Mouse (Mus musculus): ENCODE data around the gene Itgb4.
"Not testable (repeated sequence)": the region's sequence is repeated elsewhere in the genome, so short reads cannot be mapped to it uniquely, and the experiment has no call there.

Itgb4 gene

DNA sequence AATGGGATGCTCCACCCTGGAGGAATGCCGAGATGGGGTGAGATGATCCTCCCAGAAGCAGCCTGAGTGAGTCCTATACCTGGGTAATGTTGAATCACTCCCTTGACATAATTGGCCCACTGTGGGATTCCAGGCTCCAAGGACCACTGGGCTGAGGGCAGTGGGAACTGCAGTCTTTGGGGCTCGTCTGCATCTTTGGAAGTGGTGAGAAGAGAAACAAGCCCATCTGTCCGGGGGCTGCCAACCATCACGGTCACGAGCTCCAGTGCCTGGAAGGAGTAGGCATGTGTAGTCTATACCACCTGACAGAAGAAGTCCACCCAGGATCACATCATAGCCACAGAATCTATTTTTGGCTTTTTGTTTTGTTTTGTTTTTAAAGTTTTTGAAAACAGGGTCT is 36.4 kb downstream of the Itgb4 start:
- no peak for DNase-seq

DNA sequence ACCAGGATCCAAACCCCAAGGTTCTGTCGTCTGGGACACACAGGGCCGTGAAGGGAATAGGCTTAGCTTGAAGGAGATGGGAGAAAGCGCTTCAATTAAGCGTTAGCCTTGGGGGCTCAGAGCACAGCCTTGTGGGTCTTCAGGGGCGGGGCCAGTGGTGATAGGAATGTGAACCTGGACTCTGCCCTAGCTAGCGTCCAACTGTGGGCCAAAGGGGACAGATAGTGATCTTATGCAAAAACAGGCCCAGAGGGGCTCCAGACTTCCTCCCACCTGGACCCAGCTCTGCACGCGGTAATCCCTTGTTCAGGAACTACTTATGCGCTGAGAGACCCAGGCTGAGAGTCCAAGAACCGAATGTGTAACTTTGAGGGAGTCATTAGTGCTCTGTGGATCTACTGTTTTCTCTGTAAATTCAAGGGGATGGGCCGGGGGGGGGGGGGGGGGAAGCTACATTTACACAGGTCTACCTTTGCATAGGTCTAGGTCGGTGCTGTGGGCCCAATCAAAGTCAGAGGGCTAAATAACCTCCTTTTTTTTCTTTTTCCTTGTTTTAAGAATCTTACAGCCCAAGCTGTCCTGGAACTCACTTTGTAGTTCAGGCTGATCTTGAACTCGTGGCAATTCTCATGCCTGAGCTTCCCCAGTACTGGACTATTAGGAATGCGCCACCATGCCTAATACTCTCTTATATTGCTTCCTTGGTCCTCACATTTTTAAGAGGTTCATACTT is 37.2 kb downstream of the Itgb4 start:
- no peak for DNase-seq

DNA sequence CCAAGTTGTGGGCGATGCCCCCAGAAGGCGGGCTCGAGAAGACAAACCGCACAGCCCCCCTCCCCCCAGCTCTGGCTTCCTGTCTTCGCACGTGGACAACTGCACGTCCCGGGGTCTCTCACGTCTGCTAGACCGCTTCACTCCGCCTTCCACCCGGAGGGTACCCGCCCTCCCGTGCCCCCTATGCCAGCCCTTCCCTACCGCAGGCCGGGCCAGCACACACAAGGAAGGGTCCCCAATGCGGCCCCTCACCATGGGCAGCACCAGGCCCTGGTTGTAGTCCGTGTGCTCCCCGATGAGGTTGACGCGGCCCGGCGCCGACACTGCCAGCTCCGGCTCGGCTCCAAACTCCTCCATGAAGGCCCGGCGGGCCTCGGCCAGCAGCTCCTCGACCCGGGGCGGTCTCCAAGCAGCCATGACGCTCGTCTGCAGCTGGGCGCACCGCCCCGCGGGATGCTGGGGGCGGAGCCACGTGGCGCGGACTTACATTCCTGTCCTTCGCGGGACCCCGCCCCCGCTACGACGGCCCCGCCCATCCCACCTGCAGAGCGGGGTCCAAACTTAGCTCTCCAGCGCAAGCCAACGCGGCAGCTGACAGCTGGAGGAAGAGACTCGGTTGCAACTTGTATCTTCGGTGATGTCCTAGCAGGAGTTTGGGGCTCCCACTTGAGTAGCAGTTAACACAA is 37.9 kb downstream of the Itgb4 start, which contains the start of gene Galk1:
TSS of gene Galk1 (minus strand) at position 458 of the 686 bp plus-strand sequence.
- peak; percentile 95 to 97 for DNase-seq

DNA sequence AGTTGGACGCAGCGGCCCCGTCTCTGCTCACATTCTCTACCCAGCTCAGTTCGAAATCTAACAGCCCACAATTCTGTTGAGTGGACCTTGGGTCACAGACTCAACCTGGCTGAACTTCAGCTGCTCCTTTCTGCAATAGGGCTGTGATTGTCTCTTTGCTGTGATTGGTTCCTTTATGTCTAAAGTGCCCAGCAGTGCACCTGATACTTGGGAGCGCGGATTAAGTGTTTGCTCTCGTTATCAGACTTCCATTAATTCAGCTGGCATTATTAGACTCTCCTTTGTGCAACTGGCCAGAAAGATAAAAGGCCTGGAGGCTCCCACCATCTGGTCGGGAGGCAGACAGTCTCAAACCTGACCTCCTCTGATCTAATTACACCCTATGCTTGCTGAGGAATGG is 40.3 kb downstream of the Itgb4 start:
- no peak for DNase-seq

DNA sequence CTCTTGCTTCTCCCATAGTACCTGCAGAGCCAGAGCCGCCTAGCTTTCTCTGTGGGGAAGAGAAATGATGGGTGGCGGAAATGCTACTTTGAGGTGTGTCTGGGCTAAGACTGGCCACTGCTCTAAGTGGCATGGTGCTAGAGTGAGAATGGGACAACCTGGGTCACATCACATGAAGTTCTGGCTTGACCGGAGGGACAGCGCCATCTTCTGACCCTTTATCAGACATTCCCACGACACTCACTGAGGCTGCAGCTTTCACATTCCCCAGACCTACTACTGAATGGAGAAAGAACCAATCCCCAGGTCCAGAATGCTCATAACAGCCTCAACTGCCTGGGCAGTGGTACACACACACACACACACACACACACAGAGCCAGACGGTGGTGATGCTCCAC is 43.6 kb downstream of the Itgb4 start:
- DNase-seq, result peak in 1 of 2 experiments; percentile 65

DNA sequence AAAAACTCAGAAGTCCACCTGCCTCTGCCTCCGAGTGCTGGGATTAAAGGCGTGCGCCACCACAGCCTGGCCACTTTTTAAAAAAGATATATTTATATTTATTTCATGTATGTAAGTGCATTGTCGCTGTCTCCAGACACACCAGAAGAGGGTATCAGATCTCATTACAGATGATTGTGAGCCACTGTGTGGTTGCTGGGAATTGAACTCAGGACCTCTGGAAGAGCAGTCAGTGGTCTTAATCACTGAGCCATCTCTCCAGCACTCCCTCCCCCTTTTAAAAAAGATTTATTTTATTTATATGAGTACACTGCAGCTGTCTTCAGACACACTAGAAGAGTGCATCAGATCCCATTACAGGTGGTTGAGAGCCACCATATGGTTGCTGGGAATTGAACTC is 44.4 kb downstream of the Itgb4 start:
- DNase-seq, result not testable (repeated sequence)

DNA sequence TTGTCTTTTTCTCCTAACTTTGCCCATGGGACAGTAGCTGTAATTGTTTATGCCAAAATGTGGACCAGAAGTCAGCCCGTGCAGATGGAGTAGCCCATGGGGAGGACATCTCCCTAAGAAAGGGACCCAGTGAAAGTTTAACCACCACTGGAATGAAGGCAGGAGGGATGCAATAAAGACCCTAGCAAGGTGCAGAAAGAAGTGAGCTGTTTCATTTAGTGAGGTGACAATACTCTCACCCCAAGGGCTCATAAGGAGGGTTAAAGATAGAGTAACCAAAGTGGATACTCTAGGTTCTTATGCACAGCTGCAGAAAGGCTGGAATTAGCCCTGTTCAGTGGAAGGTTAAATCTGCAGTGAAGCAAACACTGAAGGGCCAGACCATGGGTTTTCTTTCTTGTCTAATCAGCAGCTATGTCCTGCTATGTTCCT is 44.9 kb downstream of the Itgb4 start:
- no peak for DNase-seq

DNA sequence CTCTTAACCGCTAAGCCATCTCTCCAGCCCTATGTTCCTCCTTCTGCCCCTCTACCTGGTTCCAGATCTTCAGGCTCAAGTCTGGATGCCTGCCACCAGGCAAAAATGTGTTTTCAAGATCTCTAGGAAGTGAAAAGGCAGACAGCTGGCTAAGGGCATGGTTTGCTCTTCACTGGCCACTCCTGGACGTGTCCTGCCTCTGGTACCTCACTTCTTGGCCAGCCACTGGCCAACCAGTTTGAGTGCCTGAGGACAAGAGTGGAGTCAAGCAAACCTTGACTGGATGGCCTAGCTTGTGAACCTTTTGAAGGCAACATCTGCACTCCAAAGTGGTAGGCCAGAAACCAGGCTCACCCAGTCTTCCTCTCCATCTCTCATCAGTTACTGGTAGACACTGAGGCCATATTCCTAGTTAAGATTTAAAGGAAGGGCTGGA is 45.5 kb downstream of the Itgb4 start:
- DNase-seq, result no peak

DNA sequence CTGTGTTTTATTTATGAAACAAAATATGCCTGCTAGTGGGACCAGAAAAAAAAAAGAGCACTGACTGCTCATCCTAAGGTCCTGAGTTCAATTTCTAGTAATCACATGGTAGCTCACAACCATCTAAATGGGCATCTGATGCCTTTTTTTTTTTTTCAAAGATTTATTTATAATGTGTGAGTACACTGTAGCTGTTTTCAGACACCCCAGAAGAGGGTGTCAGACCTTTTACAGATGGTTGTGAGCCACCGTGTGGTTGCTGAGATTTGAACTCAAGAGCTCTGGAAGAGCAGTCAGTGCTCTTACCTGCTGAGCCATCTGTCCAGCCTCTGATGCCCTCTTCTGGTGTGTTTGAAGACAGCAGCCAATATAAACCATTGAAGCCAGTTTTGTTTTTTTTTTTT is 46.0 kb downstream of the Itgb4 start:
- no peak for DNase-seq

DNA sequence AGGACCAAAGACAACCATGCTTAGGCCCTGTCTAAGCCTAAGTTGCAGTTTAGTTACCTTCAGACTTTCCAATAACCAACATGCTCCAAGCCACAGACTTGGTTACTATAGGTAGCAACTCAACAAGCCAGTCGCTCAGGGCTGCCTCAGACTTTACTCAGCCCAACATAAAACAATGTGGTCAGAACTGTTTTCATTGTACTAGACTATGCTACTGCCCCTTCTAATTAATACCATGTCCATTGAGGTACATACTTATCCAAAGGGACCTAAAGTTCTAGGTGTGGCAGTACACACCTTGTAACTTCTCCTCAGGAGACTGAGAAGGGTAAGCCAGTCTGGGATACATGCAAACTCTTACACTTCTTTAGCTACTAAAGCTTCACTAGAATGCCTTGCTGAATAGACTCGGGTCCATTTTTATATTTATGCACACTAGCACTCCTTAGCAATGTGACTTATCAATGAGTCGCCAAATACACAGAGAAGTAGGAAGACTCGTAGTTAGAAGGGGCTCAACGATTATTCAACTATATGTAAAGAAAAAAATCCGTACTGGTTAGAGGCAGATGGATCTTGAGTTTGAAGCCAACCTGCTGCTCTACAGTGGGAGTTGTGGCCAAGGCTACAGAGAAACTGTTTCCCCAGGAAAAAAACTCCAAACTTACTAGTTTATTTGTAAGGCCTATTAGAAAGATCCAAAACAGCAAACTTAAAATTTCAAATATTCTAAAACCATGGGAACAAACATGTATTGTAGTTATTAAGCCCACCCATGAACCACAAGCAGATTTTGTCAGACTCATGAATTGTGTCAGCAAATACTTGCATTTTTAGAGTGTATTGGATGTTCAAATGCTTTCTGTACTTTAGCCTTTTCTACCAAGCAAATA is 47.1 kb downstream of the Itgb4 start:
- DNase-seq, result no peak

DNA sequence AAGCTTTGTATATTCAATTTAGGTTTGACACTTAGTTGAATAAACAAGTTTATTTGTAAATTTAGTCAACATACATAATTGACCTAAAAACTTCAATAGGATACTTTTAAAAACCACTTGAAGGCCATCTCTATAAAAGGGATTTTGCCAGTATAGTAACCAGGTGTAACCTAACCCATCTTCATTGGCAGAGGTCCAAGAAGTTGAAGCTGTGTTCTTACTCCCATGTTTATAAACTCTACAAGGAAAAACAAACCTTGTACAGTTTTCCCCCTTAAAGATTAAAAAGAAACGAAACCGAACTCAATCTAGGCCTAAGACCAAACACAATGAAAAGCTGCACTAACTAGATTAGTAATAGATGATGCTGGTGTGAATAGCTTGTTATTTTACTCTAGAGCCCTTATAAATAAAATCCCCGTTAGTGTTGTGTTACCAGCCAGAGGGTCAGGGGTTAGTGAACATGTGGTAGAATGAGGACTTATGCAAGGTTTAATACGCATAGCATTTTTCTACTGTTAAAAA is 47.8 kb downstream of the Itgb4 start:
- no peak for DNase-seq

DNA sequence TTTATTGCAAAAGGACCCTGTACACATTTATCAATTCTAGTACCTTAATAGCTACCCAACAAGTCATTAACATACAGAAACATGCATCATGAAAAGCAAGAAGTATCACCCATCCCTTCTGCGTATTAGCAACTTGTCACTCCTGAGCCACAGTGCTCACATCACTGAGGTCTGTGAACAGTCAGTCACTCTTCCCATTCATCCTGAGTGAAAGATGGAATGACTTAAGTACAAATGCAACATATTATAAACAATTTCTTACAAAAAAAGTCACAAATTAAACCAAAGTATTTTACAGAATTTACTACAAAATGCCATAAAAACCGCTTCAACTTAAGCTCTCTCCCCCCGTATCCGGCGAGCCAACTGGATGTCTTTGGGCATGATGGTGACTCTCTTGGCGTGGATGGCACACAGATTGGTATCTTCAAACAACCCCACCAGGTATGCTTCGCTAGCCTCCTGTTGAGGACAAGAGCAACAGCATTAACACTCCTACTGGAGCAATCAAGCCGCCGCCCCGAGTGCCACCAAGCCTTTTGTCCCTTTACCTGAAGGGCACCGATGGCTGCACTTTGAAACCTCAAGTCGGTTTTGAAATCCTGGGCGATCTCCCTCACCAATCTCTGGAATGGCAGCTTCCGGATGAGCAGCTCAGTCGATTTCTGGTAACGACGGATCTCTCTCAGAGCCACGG is 48.7 kb downstream of the Itgb4 start:
- peak in 1 of 2 experiments; percentile 49 for DNase-seq

DNA sequence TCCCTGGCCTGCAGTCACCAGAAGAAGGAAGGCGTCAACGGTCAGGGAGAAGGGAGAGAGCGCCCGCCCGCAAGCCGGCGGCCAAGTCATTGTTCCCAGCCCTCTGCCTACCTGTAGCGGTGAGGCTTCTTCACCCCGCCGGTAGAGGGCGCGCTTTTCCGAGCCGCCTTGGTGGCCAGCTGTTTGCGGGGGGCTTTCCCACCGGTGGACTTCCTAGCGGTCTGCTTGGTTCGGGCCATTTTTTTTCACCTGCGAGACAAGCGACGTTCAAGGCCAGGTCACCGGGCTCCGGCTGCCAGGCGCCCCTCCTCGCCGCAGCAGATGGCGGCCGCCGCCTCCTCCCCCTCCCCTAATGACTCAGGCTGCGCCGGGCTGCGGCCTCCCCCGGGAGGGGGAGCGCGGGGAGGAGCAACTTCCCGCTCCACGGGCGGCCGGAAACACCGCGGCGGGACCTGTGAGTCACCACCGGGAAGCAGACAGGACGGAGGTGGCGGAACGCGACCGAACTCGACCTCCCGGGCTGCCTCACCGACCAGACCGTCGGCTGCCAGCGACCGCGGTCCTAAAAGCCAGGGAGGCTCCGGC is 49.4 kb downstream of the Itgb4 start:
- peak; percentile 75 to 91 for DNase-seq

DNA sequence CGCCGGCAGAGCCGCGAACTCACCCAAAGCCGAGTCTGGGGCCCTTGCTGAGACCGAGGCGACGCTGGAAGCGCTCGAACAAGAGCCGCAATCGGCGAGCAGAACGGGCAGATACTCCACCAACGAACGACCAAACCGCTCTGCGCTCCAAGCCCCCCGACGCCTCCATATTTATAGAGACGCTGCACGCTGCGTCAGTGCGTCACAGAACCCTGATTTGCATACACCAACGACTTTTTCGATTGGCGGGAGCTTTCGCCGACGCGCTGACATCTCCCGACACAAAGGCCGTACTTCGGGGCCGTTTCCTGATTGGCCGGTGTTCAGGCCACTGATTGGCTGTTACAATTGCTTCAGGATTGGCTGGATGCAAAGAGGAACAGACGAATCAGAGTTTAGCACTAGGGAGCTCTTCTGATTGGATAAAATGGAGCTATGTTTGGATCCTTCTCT is 49.9 kb downstream of the Itgb4 start:
- DNase-seq, result peak; percentile 94 to 99

DNA sequence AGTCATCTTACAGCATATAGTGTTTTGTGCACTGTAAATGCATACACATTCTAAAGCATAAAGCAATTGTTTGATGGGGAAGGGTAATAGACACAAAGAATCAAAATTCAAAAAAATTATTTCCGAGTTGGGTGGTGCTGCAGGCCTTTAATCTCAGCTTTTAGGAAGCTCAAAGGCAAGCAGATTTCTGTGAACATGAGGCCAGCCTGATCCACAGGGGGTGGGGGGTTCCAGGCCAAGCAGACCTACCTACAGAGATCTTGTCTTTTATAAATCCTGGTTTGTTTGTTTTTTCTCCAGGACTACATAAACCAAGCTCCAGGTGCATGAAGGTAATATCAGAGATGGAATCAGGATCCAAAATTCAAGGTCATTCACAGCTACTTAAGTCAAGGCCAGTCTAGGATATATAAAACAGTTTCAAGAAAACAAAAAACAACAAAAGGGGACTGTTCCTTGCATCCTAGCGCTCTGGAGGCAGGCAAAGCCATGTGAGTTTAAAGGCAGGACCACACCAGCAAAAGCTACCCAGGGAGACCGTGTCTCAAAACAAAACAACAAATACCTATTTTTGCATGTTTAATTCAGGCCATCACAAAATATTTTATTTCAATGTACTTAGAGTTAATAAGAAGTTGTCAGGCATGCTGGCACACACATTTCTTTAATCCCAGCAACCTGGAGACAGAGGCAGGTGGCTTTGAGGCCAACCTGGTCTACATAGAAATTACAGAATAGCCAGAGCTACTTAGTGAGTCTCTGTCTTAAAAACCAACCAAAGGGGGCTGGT is 50.7 kb downstream of the Itgb4 start:
- DNase-seq, result no peak

DNA sequence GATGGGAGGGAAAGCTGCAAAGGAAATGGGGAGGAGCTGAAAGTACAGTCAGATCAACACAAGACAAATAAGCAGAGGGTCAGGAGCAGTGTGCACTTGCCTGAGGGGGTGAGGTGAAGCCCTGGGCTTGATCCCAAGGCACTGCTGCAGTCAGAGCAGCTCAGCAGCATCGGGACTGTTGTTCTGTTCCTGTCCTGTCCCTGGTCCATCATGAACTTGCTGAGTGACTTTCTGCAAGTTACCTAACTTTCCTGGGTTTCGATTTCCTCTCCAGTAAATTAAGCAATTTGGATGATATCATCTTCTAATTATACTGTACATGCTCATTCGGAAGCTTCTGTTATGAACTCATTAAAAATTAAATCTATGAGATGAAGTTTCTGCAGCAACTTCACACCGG is 53.2 kb downstream of the Itgb4 start, which contains the start of gene H3f3b:
TSS of gene H3f3b (minus strand) at position 207 of the 400 bp plus-strand sequence.
- peak in 1 of 2 experiments; percentile 62 for DNase-seq

DNA sequence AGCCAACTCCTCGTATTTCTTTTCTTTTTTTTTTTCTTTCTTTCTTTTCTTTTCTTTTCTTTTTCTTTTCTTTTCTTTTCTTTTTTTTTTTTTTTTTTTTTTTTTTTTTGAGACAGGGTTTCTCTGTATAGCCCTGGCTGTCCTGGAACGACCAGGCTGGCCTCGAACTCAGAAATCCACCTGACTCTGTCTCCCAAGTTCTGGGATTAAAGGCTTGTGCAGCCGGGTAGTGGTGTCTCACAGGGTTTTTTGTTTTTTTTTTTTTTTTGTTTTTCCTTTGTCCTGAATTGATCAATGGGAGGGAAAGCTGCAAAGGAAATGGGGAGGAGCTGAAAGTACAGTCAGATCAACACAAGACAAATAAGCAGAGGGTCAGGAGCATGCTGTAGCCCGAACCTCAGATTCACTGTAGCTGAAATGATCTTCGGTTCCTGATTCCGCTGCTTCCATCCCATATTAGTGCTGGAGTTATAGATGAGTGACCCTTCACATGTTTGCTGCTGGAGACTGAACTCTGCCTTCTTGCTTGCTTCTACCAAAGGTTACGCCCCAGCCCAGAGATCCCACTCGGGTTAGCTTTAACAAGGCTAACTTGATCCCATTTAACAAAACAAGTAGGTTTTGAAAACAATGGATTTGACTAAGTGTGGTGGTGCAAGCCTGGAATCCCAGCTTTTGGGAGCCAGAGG is 53.8 kb downstream of the Itgb4 start:
- DNase-seq, result no peak

DNA sequence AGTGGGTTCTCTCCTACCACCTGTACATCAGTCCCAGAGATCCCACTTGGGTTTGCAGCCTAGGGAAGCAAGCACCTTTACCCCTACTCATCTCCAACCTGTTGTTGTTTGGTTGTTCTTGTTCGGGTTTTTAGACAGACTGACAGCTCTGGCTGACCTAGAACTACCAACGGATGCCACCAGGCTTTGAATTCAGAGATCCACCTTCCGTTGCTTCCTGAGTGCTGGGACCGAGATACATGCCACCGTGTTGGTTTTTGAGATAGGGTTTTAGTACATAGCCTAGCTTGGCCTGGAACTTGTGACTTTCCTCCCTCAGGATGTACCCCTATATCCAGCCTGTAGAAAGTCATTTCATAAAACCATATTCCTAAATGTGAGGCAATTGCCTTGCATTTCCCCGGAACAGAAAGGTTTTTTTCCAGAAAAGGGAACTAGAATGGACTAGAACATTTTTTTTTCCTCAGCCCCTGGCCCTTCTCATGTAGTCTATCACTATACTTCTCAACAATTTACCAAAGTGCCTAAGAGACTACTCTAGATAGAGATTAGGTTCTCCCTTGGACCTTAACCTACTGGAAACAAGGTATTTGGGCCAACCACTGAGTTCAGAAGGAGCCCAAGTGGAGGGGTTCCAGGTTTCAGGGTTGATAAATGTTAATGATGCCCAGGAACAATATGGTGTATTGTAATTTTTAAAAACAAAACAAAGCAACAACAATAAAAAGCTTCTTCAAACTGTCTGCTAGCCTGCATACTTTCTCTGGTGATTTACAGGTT is 54.8 kb downstream of the Itgb4 start:
- no peak for DNase-seq

Data from kidney, postnatal 25 days (tissue).